Mouse (Mus musculus) liver, postnatal 0 days (tissue): ENCODE results near the gene Slc12a4.

Source experiments
- CTCF ChIP-seq: sonication (generic); IDR thresholded peaks from 2 replicates; pipeline ENCODE4 v1.5.1; 2016; ENCODE audit warnings: antibody characterized with exemption, low read depth
- EP300 ChIP-seq: IDR thresholded peaks from 2 replicates; pipeline ENCODE4 v1.6.1; 2016; ENCODE audit warnings: antibody characterized with exemption, low read depth, mild to moderate bottlenecking

- TF ChIP-seq EP300, result no peak
- no peak for TF ChIP-seq CTCF
Measured at GRCm38 (mm10) chr8:105975363-105975762, 9.5 kb upstream of the Slc12a4 start.
